Mouse (Mus musculus) liver, embryonic 14.5 days (tissue): ENCODE measurements around the gene E2f3.

Experiments used
- CTCF ChIP-seq: IDR thresholded peaks from 2 replicates; pipeline ENCODE4 v1.5.1; 2016; ENCODE audit warnings: antibody characterized with exemption, low read depth, control low read depth
- EP300 ChIP-seq: IDR thresholded peaks from 2 replicates; pipeline ENCODE4 v1.6.1; 2016; ENCODE audit warnings: antibody characterized with exemption, low read depth

DNA sequence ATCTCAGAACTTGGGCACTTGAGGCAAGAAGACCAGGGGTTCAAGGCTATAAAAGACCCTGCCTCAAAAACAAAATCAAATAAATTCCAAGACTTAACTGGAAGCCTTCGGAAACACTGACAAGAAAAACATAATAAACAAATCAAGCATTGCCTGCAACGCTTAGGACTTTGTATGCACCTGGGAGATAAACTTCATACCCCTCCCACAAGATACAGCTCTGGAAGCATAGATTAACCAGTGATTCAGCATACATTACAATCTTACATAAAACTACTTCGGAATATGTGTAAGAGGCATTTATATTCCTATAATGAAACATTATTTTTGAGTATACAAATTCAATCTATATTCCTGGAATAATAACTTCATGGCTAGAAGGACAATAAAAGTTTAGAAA is 3.5 kb downstream of the E2f3 start:
- no peak for TF ChIP-seq CTCF
- TF ChIP-seq EP300: peak; percentile 67
